Mouse (Mus musculus): ENCODE data around the gene Npm3. TPM values are rescaled to one million over a fixed set of nuclear protein-coding genes. Genes with fewer than 3 reads are reported as not detected.

The Npm3 gene
- polyA plus RNA-seq, 1 experiment from 2014 or later = 9.0 TPM

GRCm38 (mm10) chr19:45748206-45748605, 1.2 kb downstream of the Npm3 start:
- Histone ChIP-seq H3K27me3 (peaks cover 47% of the 10 kb centered on the region), H3K9ac (peak overlapping the region; percentile 88; the same call in 1 of the 2 replicates), H3K4me2 (peak overlapping the region; percentile 97), H3K4me3 (replicated peaks) (peak overlapping the region; percentile 94), H3K9me3 (no peaks in the 10 kb centered on the region), H3K36me3 (replicated peaks) (peaks cover 23% of the 10 kb centered on the region), H3K27ac (no peak overlapping the region), H3K4me1 (peaks cover 29% of the 10 kb centered on the region)
- 65% methylated on average over 9 of the region's 9 CpGs for WGBS
- 0 out of 2 replicates have a peak, but pooled peaks have one; percentile 5 for ATAC-seq (ENCODE audit: low FRiP score)

- Histone ChIP-seq H3K9me3 (no peaks in the 10 kb centered on the region), H3K4me2 (no peak overlapping the region), H3K4me3 (replicated peaks) (no peak overlapping the region), H3K36me3 (replicated peaks) (peaks cover 14% of the 10 kb centered on the region), H3K4me1 (peaks cover 38% of the 10 kb centered on the region), H3K27me3 (peaks cover 57% of the 10 kb centered on the region), H3K27ac (no peak overlapping the region), H3K9ac (no peak overlapping the region)
- 36% methylated on average over 11 of the region's 11 CpGs for WGBS
- ATAC-seq (ENCODE audit: low FRiP score) = no peak
These were observed 2.1 kb downstream of the Npm3 start for GRCm38 (mm10) chr19:45747028-45747867.

- peaks cover 65% of the 10 kb centered on the region for H3K27me3 ChIP-seq
- no peak overlapping the region for H3K9ac ChIP-seq
- peaks cover 47% of the 10 kb centered on the region for H3K4me1 ChIP-seq
- peaks cover 6% of the 10 kb centered on the region for H3K36me3 ChIP-seq (replicated peaks)
- WGBS = 9% methylated on average over 29 of the region's 29 CpGs
- no peak overlapping the region for H3K27ac ChIP-seq
- no peak overlapping the region for H3K4me3 ChIP-seq (replicated peaks)
- no peak overlapping the region for H3K4me2 ChIP-seq
- ATAC-seq (ENCODE audit: low FRiP score) = peak; percentile 8; the same call in 1 of the 2 replicates
- H3K9me3 ChIP-seq = no peaks in the 10 kb centered on the region
These were observed 3.0 kb downstream of the Npm3 start for GRCm38 (mm10) chr19:45746153-45747020.

- Histone ChIP-seq H3K4me2 (peak overlapping the region; percentile 21; the same call in 1 of the 2 replicates), H3K4me1 (peaks cover 49% of the 10 kb centered on the region), H3K4me3 (replicated peaks) (peak overlapping the region; percentile 11)
These were observed 3.8 kb downstream of the Npm3 start for GRCm38 (mm10) chr19:45745344-45746152.

GRCm38 (mm10) chr19:45743619-45744018, 5.8 kb downstream of the Npm3 start:
- H3K27me3 ChIP-seq = peaks cover 91% of the 10 kb centered on the region
- H3K9me3 ChIP-seq = no peaks in the 10 kb centered on the region
- H3K4me3 ChIP-seq (replicated peaks) = no peak overlapping the region
- H3K36me3 ChIP-seq (replicated peaks) = 0 out of 2 replicates have a peak, but pooled peaks cover 3% of the 10 kb centered on the region
- H3K9ac ChIP-seq = no peak overlapping the region
- no peak overlapping the region for H3K27ac ChIP-seq
- H3K4me2 ChIP-seq = no peak overlapping the region
- WGBS = 13% methylated on average over 7 of the region's 7 CpGs
- peaks cover 45% of the 10 kb centered on the region for H3K4me1 ChIP-seq
- ATAC-seq (ENCODE audit: low FRiP score) = no peak

More at GRCm38 (mm10) chr19:45745344-45746152, 3.8 kb downstream of the Npm3 start:
- Histone ChIP-seq H3K27ac (no peak overlapping the region), H3K9me3 (no peaks in the 10 kb centered on the region), H3K9ac (no peak overlapping the region), H3K27me3 (peaks cover 73% of the 10 kb centered on the region), H3K36me3 (replicated peaks) (0 out of 2 replicates have a peak, but pooled peaks cover 3% of the 10 kb centered on the region)
- ATAC-seq (ENCODE audit: low FRiP score) = no peak
- 1% methylated on average over 32 of the region's 32 CpGs for WGBS

GRCm38 (mm10) chr19:45742984-45743575, 6.3 kb downstream of the Npm3 start:
- H3K27me3 ChIP-seq = peaks cover 93% of the 10 kb centered on the region
- H3K4me3 ChIP-seq (replicated peaks) = peak overlapping the region; percentile 44
- no peaks in the 10 kb centered on the region for H3K36me3 ChIP-seq (replicated peaks)
- H3K4me2 ChIP-seq = peak overlapping the region; percentile 72
- no peak overlapping the region; the same call in 1 of the 2 replicates for H3K9ac ChIP-seq
- no peak for ATAC-seq (ENCODE audit: low FRiP score)
- peaks cover 41% of the 10 kb centered on the region for H3K4me1 ChIP-seq
- no peak overlapping the region for H3K27ac ChIP-seq
- no peaks in the 10 kb centered on the region for H3K9me3 ChIP-seq
- under 1% methylated on average over 17 of the region's 44 CpGs for WGBS

GRCm38 (mm10) chr19:45742218-45742983, 7.0 kb downstream of the Npm3 start, which contains the start of gene Fgf8:
Gene Fgf8, minus strand, starts transcription at chr19:45742915.
- Histone ChIP-seq H3K4me1 (peaks cover 45% of the 10 kb centered on the region), H3K4me2 (peak within 1 kb of the TSS; percentile 72), H3K9me3 (no peaks in the 10 kb centered on the region), H3K27ac (no peak within 1 kb of the TSS), H3K36me3 (replicated peaks) (no peaks in the 10 kb centered on the region), H3K27me3 (peaks cover 98% of the 10 kb centered on the region), H3K4me3 (replicated peaks) (peak within 1 kb of the TSS; percentile 44), H3K9ac (peak within 1 kb of the TSS; percentile 38)
- no peak for ATAC-seq (ENCODE audit: low FRiP score)
- under 1% methylated on average over 43 of the region's 68 CpGs for WGBS

GRCm38 (mm10) chr19:45741431-45742217, 7.8 kb downstream of the Npm3 start:
- Histone ChIP-seq H3K4me3 (replicated peaks) (peak overlapping the region; percentile 44), H3K27me3 (peaks cover 98% of the 10 kb centered on the region), H3K4me1 (peaks cover 48% of the 10 kb centered on the region), H3K9me3 (no peaks in the 10 kb centered on the region), H3K9ac (0 out of 2 replicates have a peak overlapping the region, but pooled peaks have one; percentile 38), H3K4me2 (peak overlapping the region; percentile 72), H3K27ac (no peak overlapping the region), H3K36me3 (replicated peaks) (no peaks in the 10 kb centered on the region)
- no peak for ATAC-seq (ENCODE audit: low FRiP score)
- under 1% methylated on average over 45 of the region's 45 CpGs for WGBS

GRCm38 (mm10) chr19:45740817-45741216, 8.6 kb downstream of the Npm3 start:
- H3K4me3 ChIP-seq (replicated peaks) = no peak overlapping the region
- under 1% methylated on average over 7 of the region's 7 CpGs for WGBS
- H3K36me3 ChIP-seq (replicated peaks) = no peaks in the 10 kb centered on the region
- no peak overlapping the region for H3K4me2 ChIP-seq
- ATAC-seq (ENCODE audit: low FRiP score) = no peak
- peaks cover 98% of the 10 kb centered on the region for H3K27me3 ChIP-seq
- H3K4me1 ChIP-seq = peaks cover 44% of the 10 kb centered on the region
- no peak overlapping the region for H3K27ac ChIP-seq
- H3K9me3 ChIP-seq = no peaks in the 10 kb centered on the region
- H3K9ac ChIP-seq = no peak overlapping the region

- no peak overlapping the region for H3K9ac ChIP-seq
- H3K27me3 ChIP-seq = peaks cover 98% of the 10 kb centered on the region
- H3K4me1 ChIP-seq = peaks cover 41% of the 10 kb centered on the region
- no peak for ATAC-seq (ENCODE audit: low FRiP score)
- WGBS = 1% methylated on average over 13 of the region's 13 CpGs
- H3K27ac ChIP-seq = no peak overlapping the region
- H3K4me3 ChIP-seq (replicated peaks) = peak overlapping the region; percentile 10; the same call in 1 of the 2 replicates
- H3K9me3 ChIP-seq = no peaks in the 10 kb centered on the region
- no peak overlapping the region for H3K4me2 ChIP-seq
- no peaks in the 10 kb centered on the region for H3K36me3 ChIP-seq (replicated peaks)
These were observed 9.2 kb downstream of the Npm3 start for GRCm38 (mm10) chr19:45740233-45740632.

Measured in forebrain, embryonic 12.5 days (tissue).